Mouse (Mus musculus): ENCODE data around the gene Arl15.

- TF ChIP-seq CTCF (IDR thresholded peaks at IDR 0.05; ENCODE audit: low read depth) (peak; percentile 94), EP300 (IDR thresholded peaks at IDR 0.05; ENCODE audit: low read depth) (no peak)
Measured at GRCm38 (mm10) chr13:113877420-113877819, 83.1 kb downstream of the Arl15 start.
